Mouse (Mus musculus) ES-E14 (cell line): Measurements from ENCODE around the gene Clec5a. TPM values are rescaled to one million over a fixed set of nuclear protein-coding genes. Genes with fewer than 3 reads are reported as not detected.
"Not testable (repeated sequence)": the region's sequence is repeated elsewhere in the genome, so short reads cannot be mapped to it uniquely, and the experiment has no call there.

Source experiments
- DNase-seq: peaks from one replicate; pipeline ENCODE4 v3.0.0-alpha.2; 2013; ENCODE audit warnings: low read depth, low spot score
- H3K27ac ChIP-seq: 2 replicates; pipeline ENCODE4 v1.5.1; 2012; ENCODE audit warnings: low read depth, mild to moderate bottlenecking, low read length, moderate library complexity, mixed read lengths; ENCODE audit not compliant: poor library complexity, insufficient read depth, severe bottlenecking
- H3K36me3 ChIP-seq: 2 replicates; pipeline ENCODE4 v1.6.1; 2012; ENCODE audit warnings: mild to moderate bottlenecking, low read length, moderate library complexity, mixed read lengths; ENCODE audit not compliant: control insufficient read depth, poor library complexity, insufficient read depth, severe bottlenecking
- H3K4me1 ChIP-seq, 2 experiments: fragments of 150-350 bp in 1 of 2; sonication (generic) in 1 of 2; 2 replicates each; pipeline ENCODE4 v1.6.1; 2012; ENCODE audit warnings: low read length in 2 of 2, mild to moderate bottlenecking in 1 of 2, mixed read lengths in 1 of 2; ENCODE audit not compliant: control insufficient read depth in 2 of 2, insufficient read depth in 2 of 2, poor library complexity in 1 of 2
- H3K4me3 ChIP-seq, 2 experiments: fragments of 150-350 bp in 1 of 2; sonication (generic) in 1 of 2; 2 replicates each; pipeline ENCODE4 v1.5.1; 2012; ENCODE audit warnings: low read length in 2 of 2, low read depth in 1 of 2, mild to moderate bottlenecking in 1 of 2, mixed read lengths in 1 of 2; ENCODE audit not compliant: insufficient read depth in 1 of 2, poor library complexity in 1 of 2, severe bottlenecking in 1 of 2
- H3K9ac ChIP-seq: 2 replicates; pipeline ENCODE4 v1.6.1; 2012; ENCODE audit warnings: low read depth, mild to moderate bottlenecking, low read length, mixed read lengths; ENCODE audit not compliant: poor library complexity, insufficient read depth, severe bottlenecking
- H3K9me3 ChIP-seq: fragments of 150-350 bp; sonication (generic); 2 replicates; pipeline ENCODE4 v1.6.1; 2012; ENCODE audit warnings: low read depth, mild to moderate bottlenecking, low read length; ENCODE audit not compliant: control insufficient read depth, insufficient read depth
- CHD2 ChIP-seq: IDR thresholded peaks from 2 replicates; pipeline ENCODE4 v1.6.1; 2014; ENCODE audit warnings: mild to moderate bottlenecking, low read depth, low read length, inconsistent platforms
- HCFC1 ChIP-seq: IDR thresholded peaks from 2 replicates; pipeline ENCODE4 v1.6.1; 2012; ENCODE audit warnings: low read length, inconsistent platforms, borderline replicate concordance; ENCODE audit not compliant: insufficient read depth
- MAFK ChIP-seq: IDR thresholded peaks from 2 replicates; pipeline ENCODE4 v1.6.1; 2014; ENCODE audit warnings: mild to moderate bottlenecking, low read depth, low read length, inconsistent platforms; ENCODE audit not compliant: insufficient read depth
- ZC3H11A ChIP-seq: IDR thresholded peaks from 2 replicates; pipeline ENCODE4 v1.6.1; 2012; ENCODE audit warnings: low read depth, mild to moderate bottlenecking, inconsistent platforms, low read length, borderline replicate concordance
- ZNF384 ChIP-seq: IDR thresholded peaks from 2 replicates; pipeline ENCODE4 v1.6.1; 2012; ENCODE audit warnings: low read depth, low read length, inconsistent platforms
- in situ Hi-C, 2 experiments: fragments of 600-800 bp; cut with MboI; formaldehyde crosslinking; loops; one replicate each; pipeline ENCODE4 v1.15.1; 2025; ENCODE audit warnings: low sequenced_read_pairs in 2 of 2, inconsistent platforms in 1 of 2; ENCODE audit not compliant: unreplicated experiment in 2 of 2
- total RNA-seq: library from RNA; depleted of rRNA; stranded (reverse); fragments of 300-350 nt; gene quantifications from 2 replicates; pipeline ENCODE4 v1.2.3, GENCODE M21; 2012

Clec5a gene
- total RNA-seq, 1 experiment, result not detected

- in situ Hi-C loops, result no loop called here
- Histone ChIP-seq H3K27ac (no peak within 1 kb of the TSS), H3K36me3 (no peaks in the 10 kb centered on the region), H3K4me1 (no peaks in the 10 kb centered on the region), H3K9me3 (no peaks in the 10 kb centered on the region), H3K9ac (no peak within 1 kb of the TSS), H3K4me3 (no peak within 1 kb of the TSS)
- no peak for DNase-seq
- no peak for TF ChIP-seq ZC3H11A
- TF ChIP-seq MAFK, result no peak
- no peak for TF ChIP-seq HCFC1
- no peak for TF ChIP-seq CHD2
- TF ChIP-seq ZNF384, result no peak
Measured at GRCm38 (mm10) chr6:40613260-40613852, 27.7 kb upstream of the Clec5a start, which contains the start of gene Tas2r138. Gene Tas2r138, minus strand, starts transcription at chr6:40613310.

- Histone ChIP-seq H3K9me3 (no peaks in the 10 kb centered on the region), H3K4me1 (no peaks in the 10 kb centered on the region), H3K9ac (no peak overlapping the region), H3K27ac (no peak overlapping the region), H3K36me3 (no peaks in the 10 kb centered on the region), H3K4me3 (no peak overlapping the region)
- TF ChIP-seq CHD2 (no peak), MAFK (no peak), ZNF384 (no peak), ZC3H11A (no peak), HCFC1 (no peak)
- in situ Hi-C loops, result no loop called here
- DNase-seq, result no peak
Measured at GRCm38 (mm10) chr6:40610244-40610643, 24.6 kb upstream of the Clec5a start.

GRCm38 (mm10) chr6:40607431-40607830 is 21.8 kb upstream of the Clec5a start:
- Histone ChIP-seq H3K36me3 (no peaks in the 10 kb centered on the region), H3K4me3 (no peak overlapping the region), H3K27ac (no peak overlapping the region), H3K9me3 (no peaks in the 10 kb centered on the region), H3K4me1 (no peaks in the 10 kb centered on the region), H3K9ac (no peak overlapping the region)
- no peak for DNase-seq
- in situ Hi-C loops, result no loop called here
- no peak for TF ChIP-seq CHD2
- no peak for TF ChIP-seq ZNF384
- no peak for TF ChIP-seq HCFC1

GRCm38 (mm10) chr6:40598546-40598945 is 12.9 kb upstream of the Clec5a start:
- H3K9ac ChIP-seq, H3K36me3 ChIP-seq, H3K9me3 ChIP-seq, H3K4me3 ChIP-seq, H3K4me1 ChIP-seq, H3K27ac ChIP-seq, in situ Hi-C loops: not testable (repeated sequence)
- DNase-seq, result peak; percentile 21

- no peak for DNase-seq
- no peak for TF ChIP-seq CHD2
- no peak for TF ChIP-seq HCFC1
- TF ChIP-seq MAFK, result no peak
- H3K9me3 ChIP-seq, result no peaks in the 10 kb centered on the region
- no peak overlapping the region for H3K27ac ChIP-seq
- H3K36me3 ChIP-seq, result no peaks in the 10 kb centered on the region
- H3K9ac ChIP-seq, result no peak overlapping the region
- 0 out of 4 replicates have a peak, but pooled peaks cover 0 to 2% of the 10 kb centered on the region in 2 experiments for H3K4me1 ChIP-seq
- in situ Hi-C loops, result no loop called here
- H3K4me3 ChIP-seq, result no peak overlapping the region
Measured at GRCm38 (mm10) chr6:40594804-40595550, 9.4 kb upstream of the Clec5a start.
